Mouse (Mus musculus) activated CD4-positive, CD25-positive, alpha-beta regulatory T cell, adult 9 weeks (primary cell): ENCODE data around the gene Usp1. TPM values are rescaled to one million over a fixed set of nuclear protein-coding genes. Genes with fewer than 3 reads are reported as not detected.

Experiments used
- polyA plus RNA-seq: library from polyadenylated mRNA; unstranded; fragments of 100-300 nt; shearing (Covaris generic); gene quantifications from one replicate; pipeline ENCODE4 v1.2.1, GENCODE M21; 2017

Usp1 gene
- 9.5 TPM for polyA plus RNA-seq

GRCm38 (mm10) chr4:98923568-98924070 lies at the start of gene Usp1:
Usp1 (plus strand) TSS chr4:98923810.

Other genes starting within 250 kb of the Usp1 start
- gene L1td1, start 197.1 kb upstream of the Usp1 start, polyA plus RNA-seq, result not detected
- not detected for gene Kank4, start 106.3 kb upstream of the Usp1 start, polyA plus RNA-seq
- gene I0C0044D17Rik, start 100.0 kb upstream of the Usp1 start, polyA plus RNA-seq, result not detected
- gene Angptl3, start 107.1 kb downstream of the Usp1 start, polyA plus RNA-seq, result not detected
- gene Dock7, start 197.1 kb downstream of the Usp1 start, polyA plus RNA-seq, result not detected